Mouse (Mus musculus) intestine, postnatal 0 days (tissue): ENCODE measurements around the gene Ralbp1. TPM values are rescaled to one million over a fixed set of nuclear protein-coding genes. Genes with fewer than 3 reads are reported as not detected.
A peak's percentile ranks its signal among the peaks of the same experiment; 100 is the strongest.

Experiments used
- ATAC-seq: fragments of 200-750 bp; cut with Nextera tagmentation; 2 replicates; pipeline ENCODE4 v1.8.0; 2017; ENCODE audit warnings: mild to moderate bottlenecking, moderate TSS enrichment, moderate library complexity
- H3K27ac ChIP-seq: fragments of 300-500 bp; sonication (generic); 2 replicates; pipeline ENCODE4 v1.5.1; 2014; ENCODE audit warnings: mild to moderate bottlenecking, low read depth, low read length, moderate library complexity
- H3K27me3 ChIP-seq: fragments of 300-500 bp; sonication (generic); replicated peaks from 2 replicates; pipeline ENCODE4 v1.6.1; 2014; ENCODE audit warnings: low read length, mixed read lengths; ENCODE audit not compliant: control insufficient read depth, insufficient read depth
- H3K36me3 ChIP-seq: fragments of 300-500 bp; sonication (generic); 2 replicates; pipeline ENCODE4 v1.6.1; 2014; ENCODE audit warnings: mild to moderate bottlenecking, moderate library complexity; ENCODE audit not compliant: control insufficient read depth, insufficient read depth
- H3K4me1 ChIP-seq: fragments of 300-500 bp; sonication (generic); replicated peaks from 2 replicates; pipeline ENCODE4 v1.6.1; 2014; ENCODE audit warnings: antibody characterized with exemption, low read length, mixed read lengths; ENCODE audit not compliant: control insufficient read depth, insufficient read depth
- H3K4me2 ChIP-seq: fragments of 300-500 bp; sonication (generic); replicated peaks from 2 replicates; pipeline ENCODE4 v1.6.1; 2014; ENCODE audit warnings: low read depth, mild to moderate bottlenecking, moderate library complexity
- H3K4me3 ChIP-seq: fragments of 300-500 bp; sonication (generic); 2 replicates; pipeline ENCODE4 v1.5.1; 2014; ENCODE audit warnings: low read depth, low read length
- H3K9ac ChIP-seq: fragments of 300-500 bp; sonication (generic); 2 replicates; pipeline ENCODE4 v1.6.1; 2014; ENCODE audit warnings: mild to moderate bottlenecking, low read depth, low read length
- H3K9me3 ChIP-seq: fragments of 300-500 bp; sonication (generic); 2 replicates; pipeline ENCODE4 v1.6.1; 2016; ENCODE audit warnings: mixed run types; ENCODE audit not compliant: control insufficient read depth
- CTCF ChIP-seq: sonication (generic); IDR thresholded peaks from 2 replicates; pipeline ENCODE4 v1.5.1; 2016; ENCODE audit warnings: low read depth, mild to moderate bottlenecking, control low read depth, antibody characterized with exemption, moderate library complexity
- WGBS: fragments of 180-500 bp; shearing (Covaris S2); extraction: QIAGEN DNeasy Blood & Tissue Kit; methylation state at CpG from one replicate; pipeline ENCODE4 v1.1.7; 2014; 5-methylcytosine and 5-hydroxymethylcytosine counted together
- polyA plus RNA-seq: library from polyadenylated mRNA; unstranded; fragments of >200 nt; fragmentation: Nextera tagmentation; extraction: Ambion mirVana; gene quantifications from 2 replicates; pipeline ENCODE4 v1.2.1, GENCODE M21; 2015

The Ralbp1 gene
- polyA plus RNA-seq, 1 experiment from 2014 or later = 57.4 TPM

DNA sequence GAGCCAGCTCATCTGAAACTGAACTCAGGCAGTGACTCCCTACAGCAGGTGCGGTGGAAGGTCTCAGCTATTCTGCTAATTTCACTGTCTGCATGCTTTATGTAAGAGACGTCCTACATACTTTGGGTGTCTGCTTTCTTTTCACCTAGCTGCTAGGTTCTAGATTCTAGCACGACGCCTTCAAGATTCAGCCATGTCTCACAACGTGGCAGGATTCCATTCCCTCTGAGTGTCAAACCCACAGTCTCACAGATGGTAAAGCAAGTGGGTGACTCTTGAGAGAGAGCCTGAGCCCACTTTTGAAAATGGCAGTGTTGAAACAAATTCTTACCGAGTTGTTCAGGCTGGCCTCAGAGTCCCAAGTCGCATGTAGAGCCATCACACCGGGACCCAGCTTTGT is 18.2 kb upstream of the Ralbp1 start:
- H3K9ac ChIP-seq = no peak overlapping the region
- no peak overlapping the region for H3K4me2 ChIP-seq
- H3K9me3 ChIP-seq = 0 out of 2 replicates have a peak, but pooled peaks cover 2% of the 10 kb centered on the region
- no peaks in the 10 kb centered on the region for H3K27me3 ChIP-seq
- no peak overlapping the region for H3K27ac ChIP-seq
- WGBS = 93% methylated on average over 8 of the region's 8 CpGs
- no peaks in the 10 kb centered on the region for H3K4me1 ChIP-seq
- no peak for TF ChIP-seq CTCF
- no peaks in the 10 kb centered on the region for H3K36me3 ChIP-seq
- no peak for ATAC-seq
- H3K4me3 ChIP-seq = no peak overlapping the region

DNA sequence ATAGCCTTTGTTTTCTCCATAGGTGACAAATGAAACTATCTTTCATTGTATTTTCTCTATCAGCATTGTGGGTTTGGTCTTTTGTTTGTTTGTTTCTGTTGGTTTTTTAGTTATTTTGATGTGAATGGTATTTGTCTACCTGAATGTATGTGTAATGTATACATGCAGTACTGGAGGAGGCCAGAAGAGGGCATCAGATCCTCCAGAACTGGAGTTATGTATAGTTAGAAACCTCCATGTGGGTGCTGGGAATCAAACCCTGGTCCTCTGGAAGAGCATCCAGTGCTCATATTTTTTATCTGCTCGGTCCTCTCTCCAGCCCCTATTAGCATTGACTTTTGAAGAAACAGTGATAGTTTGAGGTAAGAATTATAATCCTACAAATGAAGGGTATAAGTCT is 17.4 kb upstream of the Ralbp1 start:
- H3K4me2 ChIP-seq = no peak overlapping the region
- H3K9me3 ChIP-seq = 0 out of 2 replicates have a peak, but pooled peaks cover 2% of the 10 kb centered on the region
- no peak for ATAC-seq

DNA sequence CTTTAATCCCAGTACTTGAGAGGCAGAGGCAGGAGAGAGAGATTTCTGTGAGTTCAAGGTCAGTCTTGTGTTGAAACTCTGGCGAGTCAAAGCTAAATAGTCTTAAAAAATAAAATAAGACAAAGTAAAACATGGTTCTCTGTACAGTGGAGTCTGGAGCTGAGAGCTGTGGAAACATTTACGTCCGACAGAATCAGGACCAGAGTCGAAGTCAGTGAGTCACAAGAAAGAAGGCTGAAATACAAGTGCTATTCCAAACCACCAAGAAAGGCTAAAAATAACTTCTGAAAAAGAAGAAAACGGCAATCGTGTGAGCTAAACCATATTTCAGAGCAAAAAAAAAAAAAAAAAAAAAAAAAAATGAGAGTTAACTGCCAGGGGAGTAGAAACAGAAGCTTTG is 16.7 kb upstream of the Ralbp1 start:
- H3K27me3 ChIP-seq = no peaks in the 10 kb centered on the region
- 83% methylated on average over 6 of the region's 6 CpGs for WGBS
- TF ChIP-seq CTCF = no peak
- no peak overlapping the region for H3K9ac ChIP-seq
- 0 out of 2 replicates have a peak, but pooled peaks cover 2% of the 10 kb centered on the region for H3K9me3 ChIP-seq
- H3K36me3 ChIP-seq = no peaks in the 10 kb centered on the region
- ATAC-seq = no peak
- H3K4me1 ChIP-seq = no peaks in the 10 kb centered on the region
- H3K4me3 ChIP-seq = no peak overlapping the region
- H3K27ac ChIP-seq = no peak overlapping the region
- H3K4me2 ChIP-seq = no peak overlapping the region

More for the DNA sequence above, 17.4 kb upstream of the Ralbp1 start:
- 93% methylated on average over 1 of the region's 1 CpGs for WGBS
- Histone ChIP-seq H3K9ac (no peak overlapping the region), H3K4me1 (no peaks in the 10 kb centered on the region), H3K4me3 (no peak overlapping the region), H3K36me3 (no peaks in the 10 kb centered on the region), H3K27ac (no peak overlapping the region), H3K27me3 (no peaks in the 10 kb centered on the region)
- peak; percentile 30 for TF ChIP-seq CTCF

DNA sequence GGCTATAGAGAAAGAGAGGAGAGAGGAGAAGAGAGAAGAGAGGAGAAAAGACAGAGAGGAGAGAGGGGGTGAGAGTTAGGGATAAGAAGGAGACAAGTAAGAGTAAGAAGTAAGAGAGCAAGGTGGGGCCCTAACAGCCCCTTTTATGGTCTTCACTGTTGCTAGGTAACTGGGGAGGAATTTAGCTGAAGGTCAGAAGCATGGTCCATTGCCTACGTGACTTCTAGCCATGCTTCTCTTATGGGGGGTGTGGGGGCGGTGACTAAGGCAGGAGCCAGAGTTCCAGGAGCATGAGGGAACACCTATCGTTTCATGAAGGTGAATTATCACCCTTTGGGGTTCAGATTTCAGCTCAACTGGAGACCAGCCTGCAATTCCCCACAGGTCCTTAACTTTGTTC is 10.4 kb upstream of the Ralbp1 start:
- Histone ChIP-seq H3K36me3 (no peaks in the 10 kb centered on the region), H3K4me1 (no peaks in the 10 kb centered on the region), H3K27me3 (no peaks in the 10 kb centered on the region), H3K9ac (no peak overlapping the region), H3K4me2 (no peak overlapping the region), H3K4me3 (no peak overlapping the region), H3K27ac (no peak overlapping the region), H3K9me3 (no peaks in the 10 kb centered on the region)
- WGBS = 52% methylated on average over 3 of the region's 3 CpGs
- ATAC-seq = no peak
- no peak for TF ChIP-seq CTCF

DNA sequence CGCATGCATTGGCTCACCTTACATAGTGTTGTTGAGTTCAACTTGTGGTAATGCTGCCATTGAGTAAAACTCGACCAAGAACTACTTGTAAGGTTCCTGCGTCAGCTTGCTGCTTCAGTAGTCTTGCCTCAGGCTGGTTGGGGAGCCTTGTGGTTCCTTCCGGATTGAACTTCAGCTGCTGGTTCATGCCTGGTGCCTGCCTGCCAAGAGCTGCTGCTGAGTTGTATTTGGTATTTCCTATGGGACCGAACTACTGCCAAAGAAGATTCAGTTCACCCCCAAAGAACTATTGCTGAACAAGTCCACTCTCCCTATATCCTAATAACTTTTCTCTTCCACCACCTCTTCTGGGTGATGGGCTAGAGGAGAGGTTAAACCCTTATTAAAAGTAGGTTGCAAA is 3.9 kb upstream of the Ralbp1 start:
- Histone ChIP-seq H3K36me3 (no peaks in the 10 kb centered on the region), H3K9ac (no peak overlapping the region), H3K27me3 (no peaks in the 10 kb centered on the region), H3K4me1 (0 out of 2 replicates have a peak, but pooled peaks cover 5% of the 10 kb centered on the region), H3K9me3 (no peaks in the 10 kb centered on the region), H3K4me3 (no peak overlapping the region), H3K4me2 (no peak overlapping the region), H3K27ac (no peak overlapping the region)
- no peak for ATAC-seq
- no peak for TF ChIP-seq CTCF
- WGBS = 86% methylated on average over 5 of the region's 5 CpGs

DNA sequence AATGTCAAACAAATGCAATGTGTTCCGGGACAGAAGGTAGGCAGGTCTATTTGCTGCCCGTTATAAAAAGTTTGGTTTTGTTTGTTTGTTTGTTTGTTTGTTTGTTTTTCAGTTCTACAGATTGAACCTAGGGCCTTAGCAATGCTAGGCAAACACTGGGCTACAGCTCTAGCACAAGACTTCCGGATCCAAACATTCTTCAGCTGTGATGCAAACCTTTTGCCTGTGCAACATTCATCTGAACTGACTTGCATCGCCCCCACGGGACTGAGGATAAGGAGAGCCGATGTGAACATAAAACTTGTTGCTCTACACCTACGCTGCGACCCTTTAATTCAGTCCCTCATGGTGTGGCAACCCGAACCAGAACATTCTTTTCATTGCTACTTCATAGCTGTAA is 973 bp upstream of the Ralbp1 start:
- 46% methylated on average over 9 of the region's 9 CpGs for WGBS
- Histone ChIP-seq H3K27me3 (no peaks in the 10 kb centered on the region), H3K36me3 (no peaks in the 10 kb centered on the region), H3K9me3 (no peaks in the 10 kb centered on the region), H3K4me3 (peak overlapping the region; percentile 96), H3K4me2 (peak overlapping the region; percentile 99), H3K4me1 (peaks cover 11% of the 10 kb centered on the region; the same call in 1 of the 2 replicates), H3K27ac (peak overlapping the region; percentile 94), H3K9ac (peak overlapping the region; percentile 62)
- no peak for TF ChIP-seq CTCF
- no peak for ATAC-seq

DNA sequence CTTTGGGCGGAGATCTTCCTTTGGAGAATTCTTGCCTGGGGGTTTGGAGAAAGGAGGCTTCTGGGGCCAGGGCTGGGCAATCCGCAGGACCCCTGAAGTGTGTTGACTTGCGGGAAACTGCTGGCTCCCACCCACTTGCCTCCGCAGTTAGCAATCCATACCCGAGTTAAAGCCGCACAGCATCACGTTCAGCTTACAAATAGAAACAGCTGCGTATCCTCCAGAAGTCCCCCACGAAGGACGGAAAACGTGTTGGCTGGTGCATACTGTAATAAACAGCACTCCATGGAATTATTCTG is 251 bp downstream of the Ralbp1 start:
- TF ChIP-seq CTCF = no peak
- H3K27ac ChIP-seq = peak overlapping the region; percentile 94
- peak overlapping the region; percentile 62 for H3K9ac ChIP-seq
- peak overlapping the region; percentile 99 for H3K4me2 ChIP-seq
- H3K4me3 ChIP-seq = peak overlapping the region; percentile 96
- H3K27me3 ChIP-seq = no peaks in the 10 kb centered on the region
- no peaks in the 10 kb centered on the region for H3K9me3 ChIP-seq
- peaks cover 11% of the 10 kb centered on the region; the same call in 1 of the 2 replicates for H3K4me1 ChIP-seq
- WGBS = 0% methylated on average over 11 of the region's 11 CpGs
- no peak for ATAC-seq
- no peaks in the 10 kb centered on the region for H3K36me3 ChIP-seq
